Mouse (Mus musculus) small intestine, adult 2 months (tissue): ENCODE data around the gene Rapgef2. TPM values are rescaled to one million over a fixed set of nuclear protein-coding genes. Genes with fewer than 3 reads are reported as not detected.

ENCODE experiments used
- H3K27ac ChIP-seq: fragments of 200-500 bp; 2 replicates; pipeline ENCODE4 v1.5.1; 2012; ENCODE audit warnings: low read depth, low read length, control low read depth, inconsistent platforms; ENCODE audit not compliant: insufficient read depth
- H3K27me3 ChIP-seq: fragments of 200-500 bp; 2 replicates; pipeline ENCODE4 v1.6.1; 2012; ENCODE audit warnings: mild to moderate bottlenecking, moderate library complexity, low read length, inconsistent platforms; ENCODE audit not compliant: control insufficient read depth, insufficient read depth
- H3K36me3 ChIP-seq: fragments of 200-500 bp; 2 replicates; pipeline ENCODE4 v1.6.1; 2012; ENCODE audit warnings: mild to moderate bottlenecking, low read length, control low read depth, inconsistent platforms; ENCODE audit not compliant: control insufficient read depth, insufficient read depth
- H3K4me1 ChIP-seq: fragments of 200-500 bp; 2 replicates; pipeline ENCODE4 v1.6.1; 2012; ENCODE audit warnings: low read length, inconsistent platforms, mixed read lengths; ENCODE audit not compliant: control insufficient read depth, insufficient read depth, insufficient read length
- H3K4me3 ChIP-seq: fragments of 200-500 bp; 2 replicates; pipeline ENCODE4 v1.5.1; 2012; ENCODE audit warnings: low read depth, mild to moderate bottlenecking, control low read depth, inconsistent platforms, low read length, moderate library complexity
- CTCF ChIP-seq: fragments of 200-500 bp; IDR thresholded peaks from 2 replicates; pipeline ENCODE4 v1.5.1; 2012; ENCODE audit warnings: low read depth, mild to moderate bottlenecking, control low read depth, inconsistent platforms, low read length, moderate library complexity, mixed read lengths; ENCODE audit not compliant: insufficient replicate concordance, insufficient read length; ENCODE audit errors: extremely low read depth
- POLR2A ChIP-seq: fragments of 200-500 bp; IDR thresholded peaks from 2 replicates; pipeline ENCODE4 v1.6.1; 2012; ENCODE audit warnings: low read depth, mild to moderate bottlenecking, control low read depth, inconsistent platforms, low read length, moderate library complexity
- WGBS: fragments of 180-500 bp; shearing (Covaris S2); methylation state at CpG from one replicate; pipeline ENCODE4 v1.1.7; 2018; 5-methylcytosine and 5-hydroxymethylcytosine counted together
- polyA plus RNA-seq: library from polyadenylated mRNA; depleted of rRNA; stranded (reverse); fragments of >200 nt; gene quantifications from 2 replicates; pipeline ENCODE4 v1.2.3, GENCODE M21; 2012

Gene Rapgef2
- polyA plus RNA-seq, 1 experiment = 8.5 TPM

DNA sequence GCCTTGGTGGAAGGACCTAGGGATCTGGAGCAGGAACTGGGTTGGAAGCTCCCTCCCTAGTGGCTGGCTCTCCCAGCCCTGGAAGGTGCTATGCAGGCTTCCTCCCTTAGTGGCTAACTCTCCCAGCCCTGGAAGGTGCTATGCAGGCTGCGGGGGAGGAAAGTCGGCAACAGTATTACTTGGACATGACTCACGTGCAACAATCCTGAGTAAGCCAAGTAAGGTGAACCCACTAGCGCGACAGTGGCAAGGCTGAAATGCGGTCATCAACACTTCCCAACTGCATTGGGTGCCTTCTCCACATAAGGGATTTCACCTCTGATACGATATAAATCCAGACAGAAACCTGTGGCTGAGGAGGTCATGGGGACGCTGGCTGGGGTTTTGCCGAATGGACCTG lies 42.0 kb downstream of the Rapgef2 start:
- no peak overlapping the region for H3K27ac ChIP-seq
- 82% methylated on average over 9 of the region's 9 CpGs for WGBS
- no peaks in the 10 kb centered on the region for H3K27me3 ChIP-seq
- H3K4me1 ChIP-seq = peaks cover 5% of the 10 kb centered on the region; the same call in 1 of the 2 replicates
- no peak for TF ChIP-seq CTCF
- no peak for TF ChIP-seq POLR2A
- H3K4me3 ChIP-seq = no peak overlapping the region
- no peaks in the 10 kb centered on the region; the same call in 1 of the 2 replicates for H3K36me3 ChIP-seq

GRCm38 (mm10) chr3:79242922-79243705 lies 43.2 kb downstream of the Rapgef2 start:
- H3K4me1 ChIP-seq = peaks cover 2% of the 10 kb centered on the region; the same call in 1 of the 2 replicates
- WGBS = 66% methylated on average over 12 of the region's 12 CpGs
- H3K4me3 ChIP-seq = no peak overlapping the region
- no peak overlapping the region for H3K27ac ChIP-seq
- TF ChIP-seq CTCF (no peak), POLR2A (no peak)
- no peaks in the 10 kb centered on the region for H3K27me3 ChIP-seq
- no peaks in the 10 kb centered on the region; the same call in 1 of the 2 replicates for H3K36me3 ChIP-seq

- no peak overlapping the region for H3K4me3 ChIP-seq
- 69% methylated on average over 8 of the region's 8 CpGs for WGBS
These were observed 44.0 kb downstream of the Rapgef2 start for GRCm38 (mm10) chr3:79242298-79242697.

GRCm38 (mm10) chr3:79239066-79239462 lies 47.3 kb downstream of the Rapgef2 start:
- WGBS = 18% methylated on average over 6 of the region's 6 CpGs
- Histone ChIP-seq H3K4me3 (no peak overlapping the region; the same call in 1 of the 2 replicates), H3K27ac (peak overlapping the region; percentile 41)

More at GRCm38 (mm10) chr3:79242298-79242697, 44.0 kb downstream of the Rapgef2 start:
- Histone ChIP-seq H3K27me3 (no peaks in the 10 kb centered on the region), H3K27ac (no peak overlapping the region), H3K36me3 (no peaks in the 10 kb centered on the region; the same call in 1 of the 2 replicates), H3K4me1 (peaks cover 5% of the 10 kb centered on the region; the same call in 1 of the 2 replicates)
- TF ChIP-seq POLR2A (no peak), CTCF (no peak)

DNA sequence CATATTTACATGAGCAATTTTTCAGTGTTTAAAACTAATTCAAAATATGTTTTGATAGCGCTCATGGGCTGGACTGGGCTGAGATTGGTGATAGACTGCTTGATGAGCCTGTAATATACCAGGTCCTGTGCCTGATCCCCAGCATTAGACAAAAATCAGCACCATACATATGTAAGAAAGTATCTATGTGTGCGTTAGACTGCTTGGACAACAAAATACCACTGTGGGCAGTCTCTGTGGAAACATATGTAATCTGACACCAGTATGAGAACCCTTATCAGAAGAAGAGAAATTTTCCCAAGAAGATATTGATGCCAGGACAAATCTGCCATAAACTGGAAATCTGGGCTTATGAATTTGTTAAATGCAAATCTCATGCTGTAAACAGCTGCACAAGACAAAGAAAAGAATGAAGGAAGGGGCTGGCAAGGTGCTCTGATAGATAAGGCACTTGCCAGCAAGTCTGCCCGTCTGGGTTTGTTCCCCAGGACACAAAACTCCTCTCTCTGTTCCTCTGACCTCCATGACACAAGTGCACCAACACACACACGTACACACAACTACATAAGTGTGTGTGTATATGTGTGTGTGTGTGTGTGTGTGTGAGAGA lies 47.8 kb downstream of the Rapgef2 start:
- Histone ChIP-seq H3K4me1 (peaks cover 7% of the 10 kb centered on the region; the same call in 1 of the 2 replicates), H3K36me3 (no peaks in the 10 kb centered on the region), H3K27me3 (no peaks in the 10 kb centered on the region), H3K4me3 (no peak overlapping the region; the same call in 1 of the 2 replicates), H3K27ac (peak overlapping the region; percentile 41)
- WGBS = 46% methylated on average over 4 of the region's 4 CpGs
- TF ChIP-seq CTCF (no peak), POLR2A (no peak)

More at GRCm38 (mm10) chr3:79239066-79239462, 47.3 kb downstream of the Rapgef2 start:
- Histone ChIP-seq H3K27me3 (no peaks in the 10 kb centered on the region), H3K4me1 (peaks cover 6% of the 10 kb centered on the region; the same call in 1 of the 2 replicates), H3K36me3 (no peaks in the 10 kb centered on the region)
- TF ChIP-seq CTCF (no peak), POLR2A (no peak)

DNA sequence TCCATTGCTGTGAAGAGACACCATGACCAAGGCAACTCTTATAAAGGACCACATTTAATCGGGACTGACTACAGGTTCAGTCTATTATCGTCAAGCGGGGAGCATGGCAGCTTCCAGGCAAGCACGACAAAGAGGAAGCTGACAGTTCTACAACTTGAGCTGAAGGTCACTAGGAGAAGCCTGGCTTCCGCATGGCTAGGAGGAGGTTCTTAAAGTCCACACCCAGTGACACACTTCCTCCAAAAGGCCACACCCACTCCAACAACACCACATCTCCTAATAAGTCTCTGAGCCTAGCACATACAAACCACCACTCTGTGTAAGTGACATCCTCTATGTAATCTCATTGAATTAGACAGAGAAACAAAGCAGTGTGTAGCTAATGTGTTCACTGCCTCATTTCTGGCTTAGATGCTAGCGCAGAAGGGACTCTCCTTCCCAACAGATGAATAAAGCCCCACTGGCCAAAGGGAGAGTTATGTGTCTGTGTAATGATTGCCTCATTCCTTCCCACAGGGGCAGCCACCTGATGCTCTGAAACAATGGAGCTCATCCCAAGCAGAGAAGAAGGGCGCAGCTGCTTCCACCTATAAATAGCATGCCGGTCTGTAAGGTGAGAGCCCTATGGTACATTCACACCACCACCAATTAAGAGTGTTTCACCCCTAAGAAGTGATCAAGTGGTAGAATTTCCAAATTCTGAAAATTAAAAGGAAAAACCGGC lies 48.5 kb downstream of the Rapgef2 start:
- no peaks in the 10 kb centered on the region for H3K27me3 ChIP-seq
- 68% methylated on average over 9 of the region's 9 CpGs for WGBS
- H3K4me3 ChIP-seq = no peak overlapping the region
- H3K36me3 ChIP-seq = no peaks in the 10 kb centered on the region
- H3K27ac ChIP-seq = peak overlapping the region; percentile 39
- H3K4me1 ChIP-seq = peaks cover 7% of the 10 kb centered on the region; the same call in 1 of the 2 replicates
- TF ChIP-seq POLR2A = no peak

DNA sequence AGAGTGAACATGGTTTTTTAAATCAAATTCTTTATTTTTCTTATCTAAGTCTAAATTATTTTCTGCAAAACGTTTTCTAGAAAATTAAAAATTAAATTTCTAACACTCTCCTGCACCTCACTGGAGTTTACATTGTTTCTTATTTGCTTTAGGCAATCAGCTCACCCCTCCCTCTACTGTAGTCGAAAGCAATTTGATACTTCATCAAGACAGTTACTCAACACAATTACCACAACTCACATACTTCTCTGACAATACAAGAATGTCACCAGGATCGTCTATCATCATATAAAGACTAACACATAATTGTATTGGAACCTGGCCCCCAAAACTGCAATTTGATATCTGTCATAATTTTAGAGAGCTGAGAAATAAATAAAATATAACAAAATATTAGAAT lies 51.8 kb downstream of the Rapgef2 start:
- WGBS = 57% methylated on average over 3 of the region's 3 CpGs
- Histone ChIP-seq H3K27me3 (no peaks in the 10 kb centered on the region), H3K36me3 (no peaks in the 10 kb centered on the region), H3K27ac (no peak overlapping the region), H3K4me3 (no peak overlapping the region), H3K4me1 (peaks cover 5% of the 10 kb centered on the region; the same call in 1 of the 2 replicates)
- TF ChIP-seq CTCF (no peak), POLR2A (no peak)
